Mouse (Mus musculus): ENCODE measurements around the gene Elovl5.
A peak's percentile ranks its signal among the peaks of the same experiment; 100 is the strongest.
"Not testable (repeated sequence)": the region's sequence is repeated elsewhere in the genome, so short reads cannot be mapped to it uniquely, and the experiment has no call there.

Gene Elovl5

GRCm38 (mm10) chr9:77993101-77993500 is 75.9 kb downstream of the Elovl5 start:
- no peak for DNase-seq (ENCODE audit: extremely low read depth, low read depth)

DNA sequence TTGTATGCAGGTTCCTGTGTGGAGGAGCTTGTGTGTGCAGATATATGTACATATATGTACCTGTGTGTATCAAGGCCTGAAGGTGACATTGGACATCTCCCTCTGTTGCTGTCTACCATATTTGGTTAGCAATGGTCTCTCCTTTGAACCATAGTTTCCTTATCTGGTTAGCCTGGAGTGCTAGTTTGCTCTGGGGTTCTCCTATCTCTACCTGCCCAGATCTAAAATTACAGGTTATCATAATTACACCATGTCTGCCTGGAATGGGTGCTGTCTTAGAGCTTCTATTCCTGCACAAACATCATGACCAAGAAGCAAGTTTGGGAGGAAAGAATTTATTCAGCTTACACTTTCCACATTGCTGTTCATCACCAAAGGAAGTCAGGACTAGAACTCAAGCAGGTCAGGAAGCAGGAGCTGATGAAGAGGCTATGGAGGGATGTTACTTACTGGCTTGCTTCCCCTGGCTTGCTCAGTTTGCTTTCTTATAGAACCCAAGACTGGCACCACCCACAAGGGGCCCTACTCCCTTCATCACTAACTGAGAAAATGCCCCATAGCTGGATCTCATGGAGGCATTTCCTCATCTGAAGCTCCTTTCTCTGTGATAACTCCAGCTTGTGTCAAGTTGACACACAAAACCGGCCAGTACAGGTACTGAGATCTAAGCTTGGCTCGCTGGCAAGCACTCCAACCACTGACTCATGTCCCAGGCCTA is 76.5 kb downstream of the Elovl5 start:
- not testable (repeated sequence) for DNase-seq (ENCODE audit: extremely low read depth, low read depth)

- no peak for DNase-seq (ENCODE audit: extremely low read depth, low read depth)
Observed at GRCm38 (mm10) chr9:77995235-77995634, 78.1 kb downstream of the Elovl5 start.

GRCm38 (mm10) chr9:78000586-78001500 is 83.7 kb downstream of the Elovl5 start:
- DNase-seq (ENCODE audit: extremely low read depth, low read depth): no peak

DNA sequence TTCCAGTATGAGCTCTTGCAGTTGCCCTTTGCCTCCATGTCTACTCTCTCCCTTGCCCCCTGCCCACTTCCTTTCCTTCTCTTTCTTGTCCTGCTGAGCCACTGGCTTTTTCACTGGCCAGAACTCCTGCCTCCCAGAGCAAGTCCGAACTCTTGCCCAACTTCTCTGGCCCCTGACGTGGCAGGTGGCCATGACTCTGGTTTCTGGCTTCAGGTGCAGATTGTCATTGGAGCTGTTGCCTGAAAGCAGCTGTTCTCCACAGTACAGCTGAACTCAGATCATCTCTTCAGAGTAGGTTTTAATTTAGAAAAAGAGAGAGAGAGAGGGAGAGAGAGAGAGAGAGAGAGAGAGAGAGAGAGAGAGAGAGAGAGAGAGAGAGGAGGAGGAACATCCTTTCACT is 86.1 kb downstream of the Elovl5 start:
- no peak for DNase-seq (ENCODE audit: extremely low read depth, low read depth)

- peak; percentile 54 for DNase-seq (ENCODE audit: extremely low read depth, low read depth)
Observed at GRCm38 (mm10) chr9:78005481-78005880, 88.3 kb downstream of the Elovl5 start.

GRCm38 (mm10) chr9:78006209-78007001 is 89.2 kb downstream of the Elovl5 start:
- DNase-seq (ENCODE audit: extremely low read depth, low read depth): peak; percentile 15

DNA sequence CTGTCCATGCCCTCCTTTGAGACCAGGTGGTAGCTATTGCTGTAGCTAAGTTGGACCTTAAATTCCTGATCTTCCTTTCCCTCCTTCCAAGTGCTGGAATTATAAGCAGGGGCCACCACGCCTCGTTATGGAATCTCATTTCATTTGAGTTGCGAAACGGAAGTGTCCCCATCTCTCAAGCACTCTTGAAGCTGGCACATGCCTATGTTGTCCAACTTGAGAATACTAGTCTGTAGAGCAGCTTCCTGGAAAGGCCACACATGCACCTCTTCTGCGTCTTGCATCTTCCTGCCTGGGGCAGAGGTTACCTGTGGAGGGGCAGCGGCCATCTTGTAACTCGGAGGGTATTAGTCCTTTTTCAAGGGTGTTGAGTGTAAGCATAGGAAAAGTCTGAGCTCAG is 92.2 kb downstream of the Elovl5 start:
- DNase-seq (ENCODE audit: extremely low read depth, low read depth): no peak

DNA sequence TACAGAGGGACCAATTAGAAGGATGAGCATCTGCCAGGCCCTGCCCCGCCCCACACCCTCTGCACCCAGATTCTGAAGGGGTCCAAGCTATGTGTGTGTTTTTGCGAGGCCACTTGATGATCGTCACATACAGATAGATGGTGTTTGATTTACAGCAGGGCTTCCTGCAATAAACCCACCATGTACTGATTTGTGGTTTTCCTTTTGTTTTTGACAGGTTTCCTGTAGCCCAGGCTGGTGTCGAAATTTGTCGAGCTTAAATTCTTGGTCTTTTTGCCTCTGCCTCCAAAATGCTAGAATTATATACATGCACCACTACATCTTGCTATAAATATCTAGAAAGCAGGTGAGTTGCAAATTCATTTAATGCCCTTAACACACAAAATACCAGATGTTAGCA is 93.0 kb downstream of the Elovl5 start:
- DNase-seq (ENCODE audit: extremely low read depth, low read depth): no peak

DNA sequence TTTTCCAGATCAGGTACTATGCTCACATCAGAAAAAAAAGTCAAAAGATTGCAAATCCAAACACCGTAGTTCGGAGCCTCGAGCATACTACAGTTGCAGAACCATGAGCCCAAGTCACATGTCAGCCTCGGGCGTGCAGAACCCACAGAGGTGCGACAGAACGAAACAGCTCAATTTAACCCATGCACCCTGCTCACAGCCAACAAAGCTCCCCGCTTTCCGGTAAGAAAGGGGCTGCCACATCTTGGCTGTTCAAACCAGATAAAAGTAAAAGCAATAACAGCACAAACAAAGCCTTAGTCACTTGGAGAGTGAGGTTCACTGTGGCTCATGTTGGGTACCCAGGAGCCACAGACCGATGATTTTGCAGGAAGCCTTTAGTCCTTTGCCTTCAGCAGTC is 93.5 kb downstream of the Elovl5 start:
- no peak for DNase-seq (ENCODE audit: extremely low read depth, low read depth)

DNA sequence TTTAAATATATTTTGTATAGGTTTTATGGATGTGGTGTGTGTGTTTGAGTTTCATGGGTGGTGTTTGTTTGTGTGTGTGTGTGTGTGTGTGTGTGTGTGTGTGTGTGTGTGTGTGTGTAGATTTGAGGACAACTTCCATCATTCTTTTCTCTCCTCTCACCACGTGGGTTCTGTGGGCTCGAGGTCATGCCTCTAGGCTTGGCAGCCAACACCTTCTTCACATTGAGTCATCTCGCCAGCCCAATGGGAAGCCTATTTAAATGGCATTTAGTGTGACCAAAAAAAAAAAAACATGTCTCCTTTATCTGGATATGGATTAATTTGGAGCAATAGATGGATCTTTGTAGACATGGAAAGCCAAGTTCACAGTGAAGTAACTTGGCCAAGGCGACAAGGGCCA is 94.9 kb downstream of the Elovl5 start:
- DNase-seq (ENCODE audit: extremely low read depth, low read depth): no peak

GRCm38 (mm10) chr9:78012681-78013080 is 95.5 kb downstream of the Elovl5 start:
- no peak for DNase-seq (ENCODE audit: extremely low read depth, low read depth)

GRCm38 (mm10) chr9:78013813-78014212 is 96.6 kb downstream of the Elovl5 start:
- no peak for DNase-seq (ENCODE audit: extremely low read depth, low read depth)

DNA sequence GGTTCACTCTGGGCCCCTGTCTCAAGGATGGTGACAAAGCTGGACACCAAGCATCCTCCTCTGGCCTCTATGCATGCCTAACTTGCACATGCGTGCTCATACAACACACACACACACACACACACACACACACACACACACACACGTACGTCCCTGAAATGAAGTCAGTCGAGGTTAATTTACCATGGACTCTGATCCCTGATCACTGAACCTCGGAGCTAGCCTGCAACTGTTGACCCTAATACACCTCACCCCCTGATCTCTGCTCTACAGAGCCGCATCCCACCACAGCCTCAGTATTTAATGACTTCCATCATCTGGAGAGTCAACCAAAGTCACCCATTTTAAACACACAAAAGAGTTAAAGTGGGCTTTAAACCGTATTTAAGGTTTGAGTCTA is 98.7 kb downstream of the Elovl5 start:
- no peak for DNase-seq (ENCODE audit: extremely low read depth, low read depth)

DNA sequence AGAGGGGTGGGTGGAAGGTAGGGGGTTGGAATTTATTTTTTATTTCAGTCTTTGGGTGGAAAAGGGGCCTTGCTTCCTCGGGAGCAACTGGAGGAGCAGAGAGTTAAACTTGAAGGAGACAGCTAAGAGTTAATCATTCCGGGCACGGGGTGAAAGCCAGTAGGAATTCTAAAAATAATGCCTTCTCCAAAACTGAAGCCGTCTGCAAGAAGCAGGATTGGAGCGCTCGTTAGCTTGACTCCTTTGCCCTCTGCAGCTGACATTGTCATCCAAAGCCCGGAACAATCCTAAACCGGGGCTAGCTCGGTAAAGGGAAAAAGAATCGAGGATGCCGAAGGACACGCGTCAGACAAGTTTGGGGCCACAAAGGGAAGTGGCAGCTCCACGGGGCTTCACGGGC is 99.1 kb downstream of the Elovl5 start:
- DNase-seq (ENCODE audit: extremely low read depth, low read depth): no peak

DNA sequence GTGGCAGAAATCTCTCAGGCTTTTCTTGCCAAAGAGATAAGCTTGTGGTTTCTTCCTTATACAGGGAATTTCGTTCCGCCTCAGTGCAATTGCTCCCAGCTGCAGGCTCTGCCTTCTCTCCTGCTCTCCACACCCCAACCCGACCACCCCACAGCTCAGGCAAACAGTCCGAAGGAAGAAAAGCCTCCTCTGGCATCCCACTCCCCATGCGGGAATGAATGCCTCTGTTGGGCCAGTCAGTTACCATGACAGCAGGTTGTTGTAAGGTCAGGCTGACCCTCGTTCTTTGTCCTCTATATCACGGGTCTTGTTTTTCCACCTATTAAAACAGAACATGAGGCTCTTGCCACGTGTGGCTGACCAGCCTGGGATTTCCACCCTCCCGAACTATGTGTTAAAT is 104.1 kb downstream of the Elovl5 start:
- DNase-seq (ENCODE audit: extremely low read depth, low read depth): no peak

- DNase-seq (ENCODE audit: extremely low read depth, low read depth): no peak
Observed at GRCm38 (mm10) chr9:78022187-78022945, 105.2 kb downstream of the Elovl5 start.

- no peak for DNase-seq (ENCODE audit: extremely low read depth, low read depth)
Observed at GRCm38 (mm10) chr9:78024823-78025222, 107.7 kb downstream of the Elovl5 start.

DNA sequence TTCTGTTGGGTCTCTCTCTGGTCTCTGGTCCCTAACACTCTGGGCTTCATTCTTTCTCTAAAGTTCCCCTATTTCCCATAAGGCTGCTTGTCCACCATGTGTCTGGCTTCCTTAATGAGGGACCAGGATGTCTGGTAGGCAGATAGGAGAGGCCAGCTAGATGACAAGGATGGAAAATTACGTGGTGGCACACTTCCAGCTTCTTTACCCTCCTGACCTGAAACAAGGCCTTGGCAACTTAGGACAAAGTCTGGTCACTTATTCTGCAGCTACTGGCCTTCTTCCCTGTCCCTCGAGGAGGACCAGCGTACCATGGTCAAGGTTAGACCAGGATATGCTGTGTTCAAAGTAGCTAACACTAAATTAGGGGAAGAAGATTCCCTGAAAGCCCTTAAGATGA is 109.9 kb downstream of the Elovl5 start:
- DNase-seq (ENCODE audit: extremely low read depth, low read depth): no peak

GRCm38 (mm10) chr9:78030835-78031456 is 113.8 kb downstream of the Elovl5 start:
- DNase-seq (ENCODE audit: extremely low read depth, low read depth): no peak

DNA sequence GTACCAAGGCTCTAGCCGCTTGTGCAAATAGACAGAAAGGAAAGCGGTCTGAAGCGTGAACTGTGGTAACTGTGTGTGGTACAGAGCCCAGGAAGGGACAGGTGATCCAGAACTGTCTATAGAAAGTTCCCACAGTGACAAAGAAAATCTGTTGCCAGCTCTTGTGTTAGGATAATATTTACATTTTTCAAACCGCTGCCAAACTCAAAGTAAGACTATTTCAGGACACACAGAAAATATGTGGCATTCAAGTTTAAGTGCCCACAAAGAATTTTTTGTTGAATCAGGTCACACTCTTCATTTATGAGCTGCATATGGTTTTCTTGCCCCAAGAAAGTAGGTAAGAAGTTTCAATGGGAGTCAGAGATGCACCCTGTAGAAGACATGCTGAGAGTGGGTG is 115.8 kb downstream of the Elovl5 start:
- DNase-seq (ENCODE audit: extremely low read depth, low read depth): no peak

All from MEL-GATA-1-ER (cell line).